Mouse (Mus musculus): Measurements from ENCODE around the gene P4ha1.
A peak's percentile ranks its signal among the peaks of the same experiment; 100 is the strongest.

DNA sequence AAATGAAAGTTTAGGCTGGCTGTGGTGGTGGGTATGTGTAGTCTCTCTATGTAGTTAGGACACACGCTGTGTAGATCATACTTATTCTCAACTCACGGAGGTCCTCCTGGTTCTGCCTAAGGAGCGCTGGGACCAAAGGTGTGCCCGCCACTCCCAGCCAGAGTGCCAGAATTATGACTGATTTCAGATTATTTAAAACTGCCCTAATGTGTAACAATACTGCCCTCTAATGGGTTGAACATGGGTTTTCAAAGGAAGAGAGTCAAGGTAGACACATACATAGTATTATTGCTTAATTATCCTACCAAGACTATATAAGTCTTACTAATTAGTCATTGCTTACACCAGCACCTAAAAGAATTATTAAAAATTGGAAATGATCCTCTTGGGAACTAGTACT, 35.6 kb downstream of the P4ha1 start:
- TF ChIP-seq CTCF (IDR thresholded peaks at IDR 0.05; ENCODE audit: extremely low read depth, insufficient read length, insufficient replicate concordance, low read depth, low read length) (peak; percentile 44; the same call in 1 of the 2 replicates), POLR2A (IDR thresholded peaks at IDR 0.05; ENCODE audit: low read depth, low read length) (no peak)
